Mouse (Mus musculus): ENCODE data around the gene Bloc1s3. TPM values are rescaled to one million over a fixed set of nuclear protein-coding genes. Genes with fewer than 3 reads are reported as not detected.

Gene Bloc1s3
- total RNA-seq, 2 experiments from 2014 or later = 6.8 to 6.9 TPM

DNA sequence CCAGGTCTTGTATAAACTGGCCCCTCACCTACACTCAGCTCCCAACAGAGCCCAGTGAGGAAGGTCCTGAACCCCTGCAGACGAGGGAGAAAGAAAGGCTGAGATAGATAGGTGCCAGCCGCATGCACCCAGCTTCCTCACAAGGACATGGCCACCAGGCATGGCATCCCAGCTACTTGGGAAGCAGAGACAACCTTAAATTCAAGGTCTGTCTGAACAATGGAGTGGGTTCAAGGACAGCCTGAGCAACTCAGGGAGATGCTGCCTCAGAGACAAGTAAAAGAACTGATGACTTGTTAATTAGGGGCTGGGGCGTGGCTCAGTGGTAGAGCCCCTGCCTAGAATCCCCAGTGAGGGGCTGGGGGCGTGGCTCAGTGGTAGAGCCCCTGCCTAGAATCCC, 53.0 kb downstream of the Bloc1s3 start:
- DNase-seq = no peak

Other genes with a start within 250 kb of the Bloc1s3 start
- 10 to 100 TPM; 15.2 to 21.2 TPM for gene Vasp, start 236.6 kb downstream of the Bloc1s3 start, total RNA-seq (2021)
- gene Ppm1n, start 228.3 kb downstream of the Bloc1s3 start, total RNA-seq (2021) = under 1 TPM; 0.20 to 0.33 TPM
- gene Rtn2, start 225.7 kb downstream of the Bloc1s3 start, total RNA-seq (2021) = 10 to 100 TPM; 89.7 to 91.3 TPM
- 10 to 100 TPM; 12.6 to 18.8 TPM for gene Fosb, start 198.3 kb downstream of the Bloc1s3 start, total RNA-seq (2021)
- 10 to 100 TPM; 44.4 to 53.4 TPM for gene Ercc1, start 163.6 kb downstream of the Bloc1s3 start, total RNA-seq (2021)
- 10 to 100 TPM; 17.6 to 19.4 TPM for gene Cd3eap, start 148.9 kb downstream of the Bloc1s3 start, total RNA-seq (2021)
- gene Ppp1r13l, start 148.6 kb downstream of the Bloc1s3 start, total RNA-seq (2021) = 1 to 10 TPM; 6.0 to 7.0 TPM
- 10 to 100 TPM; 36.2 to 37.1 TPM for gene Ercc2, start 126.4 kb downstream of the Bloc1s3 start, total RNA-seq (2021)
- gene Klc3, start 104.3 kb downstream of the Bloc1s3 start, total RNA-seq (2021) = 1 to 10 TPM; 3.1 to 3.4 TPM
- under 1 TPM in 1 of 2 experiments, not detected in 1; 0.27 TPM for gene Ckm, start 103.6 kb downstream of the Bloc1s3 start, total RNA-seq (2021)
- gene Mark4, start 49.5 kb downstream of the Bloc1s3 start, total RNA-seq (2021) = 100 to 1,000 TPM in 1 of 2 experiments, 10 to 100 TPM in 1; 90.6 to 102 TPM
- under 1 TPM; 0.18 to 0.20 TPM for gene Exoc3l2, start 45.0 kb downstream of the Bloc1s3 start, total RNA-seq (2021)
- 10 to 100 TPM; 19.8 to 21.5 TPM for gene Trappc6a, start within 50 bp of the Bloc1s3 start, total RNA-seq (2021)
- gene Nkpd1, start 9.5 kb upstream of the Bloc1s3 start, total RNA-seq (2021) = under 1 TPM; 0.37 to 0.48 TPM
- gene Ppp1r37, start 54.7 kb upstream of the Bloc1s3 start, total RNA-seq (2021) = 100 to 1,000 TPM; 113 to 120 TPM
- gene Zfp296, start 68.9 kb upstream of the Bloc1s3 start, total RNA-seq (2021) = under 1 TPM; 0.33 to 0.75 TPM
- gene Gemin7, start 69.2 kb upstream of the Bloc1s3 start, total RNA-seq (2021) = 10 to 100 TPM; 44.2 to 46.1 TPM
- 100 to 1,000 TPM in 1 of 2 experiments, 10 to 100 TPM in 1; 90.1 to 103 TPM for gene Clasrp, start 96.1 kb upstream of the Bloc1s3 start, total RNA-seq (2021)
- 10 to 100 TPM in 1 of 2 experiments, 1 to 10 TPM in 1; 7.3 to 10.2 TPM for gene Relb, start 121.1 kb upstream of the Bloc1s3 start, total RNA-seq (2021)
- 100 to 1,000 TPM; 131 to 144 TPM for gene Clptm1, start 156.7 kb upstream of the Bloc1s3 start, total RNA-seq (2021)
- gene Apoc2, start 169.6 kb upstream of the Bloc1s3 start, total RNA-seq (2021) = not detected
- not detected for gene Gm44805, start 173.1 kb upstream of the Bloc1s3 start, total RNA-seq (2021)
- not detected for gene Apoc4, start 173.1 kb upstream of the Bloc1s3 start, total RNA-seq (2021)
- 1 to 10 TPM; 4.6 to 5.7 TPM for gene Apoc1, start 184.3 kb upstream of the Bloc1s3 start, total RNA-seq (2021)
- gene Apoe, start 190.8 kb upstream of the Bloc1s3 start, total RNA-seq (2021) = 1,000 to 10,000 TPM; 2,147 to 2,303 TPM
- 100 to 1,000 TPM; 110 to 115 TPM for gene Tomm40, start 207.1 kb upstream of the Bloc1s3 start, total RNA-seq (2021)
- 1 to 10 TPM; 5.2 to 5.8 TPM for gene Nectin2, start 242.1 kb upstream of the Bloc1s3 start, total RNA-seq (2021)